Mouse (Mus musculus): ENCODE measurements at regions not wholly inside any gene's neighbourhood (a gene's known extent, or its start where the extent isn't known, plus 50 kb on each side); places are given as distances from the start of the nearest gene placed in this dataset.

DNA sequence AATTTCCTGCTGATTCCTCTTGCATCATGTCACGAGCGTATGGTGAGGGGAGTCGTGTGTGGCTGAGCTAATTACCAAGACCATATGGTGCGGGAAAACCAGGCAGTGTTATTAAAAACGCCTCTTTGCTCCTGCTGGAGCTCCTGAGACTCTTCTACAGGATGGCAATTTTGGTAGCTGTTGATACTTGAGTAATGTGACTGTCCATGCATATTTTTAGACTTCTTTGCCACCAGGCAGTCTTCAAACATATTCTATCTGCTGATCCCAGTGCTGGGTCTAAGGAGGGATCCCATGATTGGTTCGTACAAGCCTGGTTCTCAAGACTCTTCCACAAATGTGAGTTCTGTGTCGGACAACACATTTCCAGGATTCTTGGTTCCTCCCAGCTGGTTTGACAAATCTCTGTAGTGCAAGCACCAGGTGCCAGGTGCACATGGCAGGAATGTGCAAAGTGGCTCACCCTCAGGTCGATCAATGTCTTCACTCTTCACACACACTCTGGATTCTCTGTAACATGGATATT is 52.3 kb upstream of the Gm11983 start:
- no peak overlapping the region for H3K4me3 ChIP-seq
- no peak overlapping the region for H3K27ac ChIP-seq
- no peaks in the 10 kb centered on the region for H3K36me3 ChIP-seq
- 71% methylated on average over 8 of the region's 8 CpGs for WGBS
- no peaks in the 10 kb centered on the region for H3K9me3 ChIP-seq (replicated peaks)
- no peak overlapping the region for H3K4me2 ChIP-seq (replicated peaks)
- H3K9ac ChIP-seq = no peak overlapping the region
- ATAC-seq (ENCODE audit: low FRiP score) = no peak; the same call in 1 of the 2 replicates
- no peaks in the 10 kb centered on the region for H3K27me3 ChIP-seq
- H3K4me1 ChIP-seq = no peaks in the 10 kb centered on the region

DNA sequence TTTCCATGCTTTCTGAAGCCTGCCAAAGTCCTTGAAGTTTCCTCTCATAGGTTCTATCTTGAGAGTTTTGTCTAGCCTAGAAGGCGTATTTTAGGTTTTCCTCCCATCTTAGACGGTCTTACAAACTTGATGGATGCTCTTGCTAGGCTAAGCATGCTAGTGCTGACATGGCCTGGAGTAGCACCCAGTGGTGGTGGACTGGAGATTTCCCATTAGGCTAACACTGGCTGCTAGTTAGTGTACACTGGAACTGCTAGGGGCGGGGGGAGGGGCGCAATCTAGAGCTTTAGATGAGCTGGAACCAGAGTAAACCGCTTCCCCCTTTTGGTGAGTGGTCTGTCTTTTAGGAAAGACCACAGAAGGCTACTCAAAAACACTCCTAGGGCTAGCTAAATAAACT is 51.7 kb upstream of the Gm11983 start:
- Histone ChIP-seq H3K9me3 (replicated peaks) (no peaks in the 10 kb centered on the region), H3K4me3 (no peak overlapping the region), H3K9ac (no peak overlapping the region), H3K4me1 (no peaks in the 10 kb centered on the region), H3K4me2 (replicated peaks) (no peak overlapping the region), H3K27me3 (no peaks in the 10 kb centered on the region), H3K36me3 (no peaks in the 10 kb centered on the region), H3K27ac (no peak overlapping the region)
- WGBS = 93% methylated on average over 5 of the region's 5 CpGs
- ATAC-seq (ENCODE audit: low FRiP score) = 0 out of 2 replicates have a peak, but pooled peaks have one; percentile 40
